Mouse (Mus musculus): ENCODE data around the gene Ppp1r12b. TPM values are rescaled to one million over a fixed set of nuclear protein-coding genes. Genes with fewer than 3 reads are reported as not detected.

The Ppp1r12b gene
- total and polyA plus RNA-seq, 3 experiments: 4.7 to 7.8 TPM; not detected in 1

DNA sequence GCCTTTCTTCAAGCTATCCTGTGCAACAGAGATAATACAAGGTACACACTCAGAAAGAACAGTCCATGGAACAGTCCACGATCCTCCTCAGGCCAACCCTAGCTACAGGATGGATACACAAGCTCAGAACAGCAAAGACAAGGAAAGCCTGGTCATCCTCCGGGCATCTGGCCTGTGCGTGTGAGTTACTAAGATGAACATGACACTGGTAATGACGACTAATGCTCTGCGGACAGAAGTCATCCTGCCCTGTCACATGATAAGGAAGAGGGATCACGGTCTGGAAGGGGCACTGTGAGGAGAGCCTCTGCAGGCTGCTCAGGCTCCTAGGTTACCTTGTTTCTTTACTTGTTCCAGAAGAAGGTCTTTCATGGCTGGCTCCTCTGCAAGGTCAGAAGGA is 59.7 kb downstream of the Ppp1r12b start:
- H3K79me2 ChIP-seq (ENCODE audit: control insufficient read depth, insufficient read depth, low read length, poor library complexity): no peaks in the 10 kb centered on the region
- no peak overlapping the region for H3K4me3 ChIP-seq (ENCODE audit: control insufficient read depth in 1 of 2, insufficient read depth in 1 of 2, low read depth in 2 of 2, low read length in 2 of 2)
- TF ChIP-seq CHD1 (IDR thresholded peaks at IDR 0.05; ENCODE audit: low read depth, low read length): no peak

DNA sequence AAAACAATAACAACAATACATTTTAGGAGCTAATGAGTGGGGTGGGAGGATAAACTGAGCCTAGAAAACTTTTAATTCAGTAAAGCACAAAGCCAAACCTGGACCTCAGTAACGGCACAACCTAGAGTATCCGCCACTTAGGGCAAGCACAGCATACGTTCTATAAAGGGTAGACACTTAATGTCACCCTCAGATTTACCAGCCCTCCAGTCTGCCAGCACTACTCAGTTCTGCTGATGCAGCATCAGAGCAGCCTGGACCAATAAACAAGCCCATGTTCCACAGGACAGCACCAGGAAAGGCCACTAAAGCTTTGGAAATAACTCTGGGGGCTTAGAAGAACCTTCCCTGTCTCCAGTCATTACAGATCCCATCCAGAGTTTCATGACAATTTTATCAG is 60.9 kb downstream of the Ppp1r12b start:
- H3K9me3 ChIP-seq (replicated peaks; ENCODE audit: insufficient read depth, low read length): no peaks in the 10 kb centered on the region
- peaks cover 0 to 3% of the 10 kb centered on the region in 2 experiments; a peak in 1 of 4 replicates for H3K4me1 ChIP-seq (ENCODE audit: control insufficient read depth in 1 of 2, insufficient read depth in 2 of 2, low read length in 2 of 2)
- H3K27me3 ChIP-seq (ENCODE audit: control insufficient read depth in 1 of 2, insufficient read depth in 2 of 2, low read length in 2 of 2): no peaks in the 10 kb centered on the region
- H3K79me2 ChIP-seq (ENCODE audit: control insufficient read depth, insufficient read depth, low read length, poor library complexity): no peaks in the 10 kb centered on the region
- TF ChIP-seq MYB (IDR thresholded peaks at IDR 0.05; ENCODE audit: low read depth, low read length) (no peak), HCFC1 (IDR thresholded peaks at IDR 0.05; ENCODE audit: low read depth, low read length) (no peak), RCOR1 (IDR thresholded peaks at IDR 0.05; ENCODE audit: low read depth, low read length) (no peak), MAZ (IDR thresholded peaks at IDR 0.05; ENCODE audit: low read depth, low read length) (no peak), USF1 (IDR thresholded peaks at IDR 0.05; ENCODE audit: low read depth, low read length) (no peak)
- DNase-seq (ENCODE audit: low read depth, low spot score): no peak
- H3K27ac ChIP-seq (ENCODE audit: control insufficient read depth, low read depth, low read length): no peak overlapping the region
- H3K36me3 ChIP-seq (ENCODE audit: control insufficient read depth in 1 of 2, insufficient read depth in 2 of 2, low read length in 2 of 2): no peaks in the 10 kb centered on the region; a peak in 1 of 4 replicates
- H3K4me3 ChIP-seq (ENCODE audit: control insufficient read depth in 1 of 2, insufficient read depth in 1 of 2, low read depth in 2 of 2, low read length in 2 of 2): no peak overlapping the region
- H3K9ac ChIP-seq (ENCODE audit: control insufficient read depth, low read depth, low read length, poor library complexity, severe bottlenecking): no peak overlapping the region

More for the DNA sequence above, 59.7 kb downstream of the Ppp1r12b start:
- Histone ChIP-seq H3K27ac (ENCODE audit: control insufficient read depth, low read depth, low read length) (no peak overlapping the region), H3K4me1 (ENCODE audit: control insufficient read depth in 1 of 2, insufficient read depth in 2 of 2, low read length in 2 of 2) (peaks cover 0 to 3% of the 10 kb centered on the region in 2 experiments; a peak in 1 of 4 replicates), H3K9me3 (replicated peaks; ENCODE audit: insufficient read depth, low read length) (no peaks in the 10 kb centered on the region), H3K9ac (ENCODE audit: control insufficient read depth, low read depth, low read length, poor library complexity, severe bottlenecking) (no peak overlapping the region), H3K27me3 (ENCODE audit: control insufficient read depth in 1 of 2, insufficient read depth in 2 of 2, low read length in 2 of 2) (no peaks in the 10 kb centered on the region), H3K36me3 (ENCODE audit: control insufficient read depth in 1 of 2, insufficient read depth in 2 of 2, low read length in 2 of 2) (no peaks in the 10 kb centered on the region; a peak in 1 of 4 replicates)
- no peak for DNase-seq (ENCODE audit: low read depth, low spot score)

DNA sequence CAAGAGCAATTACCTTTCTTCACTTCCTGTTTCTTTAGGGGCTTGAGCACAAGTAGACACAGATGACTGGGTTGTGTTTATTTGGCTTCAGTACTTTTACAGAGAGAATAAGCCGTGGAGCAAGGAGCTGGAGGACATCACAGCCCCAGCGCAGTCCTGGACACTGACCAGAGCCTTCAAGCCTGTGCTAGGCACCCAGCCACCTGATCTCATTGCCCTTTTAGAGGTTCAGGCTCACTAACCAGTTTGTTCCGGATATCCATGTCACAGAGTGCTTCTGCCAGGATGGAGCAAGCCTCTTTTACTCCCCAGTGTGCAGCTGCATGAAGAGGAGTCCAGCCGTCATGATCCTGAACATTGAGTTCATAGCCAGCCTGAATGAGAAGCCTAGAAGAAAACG is 63.8 kb downstream of the Ppp1r12b start:
- H3K36me3 ChIP-seq (ENCODE audit: control insufficient read depth in 1 of 2, insufficient read depth in 2 of 2, low read length in 2 of 2): no peaks in the 10 kb centered on the region; a peak in 1 of 4 replicates
- no peaks in the 10 kb centered on the region for H3K79me2 ChIP-seq (ENCODE audit: control insufficient read depth, insufficient read depth, low read length, poor library complexity)
- H3K9me3 ChIP-seq (replicated peaks; ENCODE audit: insufficient read depth, low read length): no peaks in the 10 kb centered on the region
- no peak overlapping the region for H3K27ac ChIP-seq (ENCODE audit: control insufficient read depth, low read depth, low read length)
- H3K27me3 ChIP-seq (ENCODE audit: control insufficient read depth in 1 of 2, insufficient read depth in 2 of 2, low read length in 2 of 2): no peaks in the 10 kb centered on the region
- TF ChIP-seq CHD2 (IDR thresholded peaks at IDR 0.05; ENCODE audit: low read length) (no peak), GATA1 (IDR thresholded peaks at IDR 0.05; ENCODE audit: low read depth, low read length) (no peak), RAD21 (IDR thresholded peaks at IDR 0.05; ENCODE audit: low read depth, low read length) (no peak), BHLHE40 (IDR thresholded peaks at IDR 0.05; ENCODE audit: borderline replicate concordance, low read depth, low read length) (no peak), MYC (IDR thresholded peaks at IDR 0.05; ENCODE audit: low read depth, low read length) (no peak), ZMIZ1 (IDR thresholded peaks at IDR 0.05; ENCODE audit: low read depth, low read length) (no peak)
- H3K4me1 ChIP-seq (ENCODE audit: control insufficient read depth in 1 of 2, insufficient read depth in 2 of 2, low read length in 2 of 2): peaks cover 0 to 3% of the 10 kb centered on the region in 2 experiments; a peak in 1 of 4 replicates
- no peak overlapping the region for H3K4me3 ChIP-seq (ENCODE audit: control insufficient read depth in 1 of 2, insufficient read depth in 1 of 2, low read depth in 2 of 2, low read length in 2 of 2)
- no peak overlapping the region for H3K9ac ChIP-seq (ENCODE audit: control insufficient read depth, low read depth, low read length, poor library complexity, severe bottlenecking)
- DNase-seq (ENCODE audit: low read depth, low spot score): peak; percentile 32

Measured in MEL (cell line).